Mouse (Mus musculus) adrenal gland, adult 8-10 months (tissue): ENCODE data around the gene Slc25a36. TPM values are rescaled to one million over a fixed set of nuclear protein-coding genes. Genes with fewer than 3 reads are reported as not detected.

Experiments used
- DNase-seq: peaks from one replicate; pipeline ENCODE4 v3.0.0; 2022
- total RNA-seq, 4 experiments: library from RNA; stranded (reverse); gene quantifications; 2 replicates each; pipeline ENCODE4 v1.2.4; 2022

Slc25a36 gene
- total RNA-seq, 4 experiments from 2014 or later: 76.3 to 126 (median 102) TPM

- DNase-seq: peak; percentile 19
Measured at GRCm38 (mm10) chr9:97038010-97038409, 72.9 kb downstream of the Slc25a36 start.

GRCm38 (mm10) chr9:97036656-97037055, 74.3 kb downstream of the Slc25a36 start:
- DNase-seq: no peak

GRCm38 (mm10) chr9:97027361-97027760, 83.6 kb downstream of the Slc25a36 start:
- no peak for DNase-seq

- no peak for DNase-seq
Measured at GRCm38 (mm10) chr9:97026006-97026405, 85.0 kb downstream of the Slc25a36 start.

Other genes with a start within 250 kb of the Slc25a36 start
- 10 to 100 TPM in 2 of 4 experiments, 1 to 10 TPM in 2; 7.7 to 16.5 (median 12.9) TPM for gene Pxylp1, start 218.5 kb downstream of the Slc25a36 start, total RNA-seq
- under 1 TPM; 0.74 to 0.98 (median 0.85) TPM for gene Spsb4, start 92.3 kb downstream of the Slc25a36 start, total RNA-seq